Mouse (Mus musculus): ENCODE measurements around the gene Kif3a.

The Kif3a gene

GRCm38 (mm10) chr11:53615575-53615974, 48.4 kb downstream of the Kif3a start:
- in situ Hi-C loops (cut with MboI, MseI) = no loop called here

DNA sequence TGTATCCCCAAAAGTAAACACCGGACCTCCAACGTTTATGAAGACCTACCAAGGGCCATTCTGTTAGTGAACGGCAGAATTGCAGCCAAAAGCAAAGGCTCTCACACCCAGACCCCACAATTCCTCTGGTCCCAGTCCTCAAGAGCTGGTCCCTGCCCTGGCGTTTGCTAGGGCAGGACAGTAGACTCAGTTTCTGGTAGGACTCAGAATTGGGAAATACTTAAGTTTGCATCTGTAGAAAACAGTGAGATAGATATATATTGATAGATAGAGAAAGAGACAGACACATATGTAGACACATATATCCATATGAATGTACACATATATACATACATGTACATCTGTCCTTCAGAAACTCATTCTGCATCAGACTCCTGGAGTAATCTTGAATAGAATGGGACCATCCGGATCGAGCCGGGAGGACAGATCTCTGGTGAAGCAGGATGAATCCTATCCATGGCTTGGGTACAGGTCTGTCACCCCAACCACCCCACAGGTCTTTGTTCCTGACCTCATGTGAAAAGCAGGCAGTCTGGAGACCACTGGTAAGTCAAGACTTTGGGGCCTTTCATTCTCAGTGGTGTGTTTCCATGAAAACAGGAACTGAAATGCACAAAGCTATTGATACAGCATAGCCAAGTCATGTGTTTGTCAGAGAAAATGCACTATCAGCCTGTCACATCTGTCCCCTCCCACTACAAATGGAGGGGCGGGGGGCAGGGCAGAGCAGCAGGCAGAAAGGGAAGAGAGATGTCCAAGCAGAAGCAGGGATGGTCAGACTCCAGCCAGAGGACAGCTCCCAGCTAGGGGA, 49.8 kb downstream of the Kif3a start:
- in situ Hi-C loops (cut with MboI, MseI) = no loop called here

- in situ Hi-C loops (cut with MboI, MseI) = no loop called here
Observed at GRCm38 (mm10) chr11:53617562-53618109, 50.5 kb downstream of the Kif3a start.

GRCm38 (mm10) chr11:53618619-53619198, 51.5 kb downstream of the Kif3a start, which contains the start of gene Il4:
Il4 (minus strand) TSS chr11:53618669.
- in situ Hi-C loops (cut with MboI, MseI) = no loop called here

DNA sequence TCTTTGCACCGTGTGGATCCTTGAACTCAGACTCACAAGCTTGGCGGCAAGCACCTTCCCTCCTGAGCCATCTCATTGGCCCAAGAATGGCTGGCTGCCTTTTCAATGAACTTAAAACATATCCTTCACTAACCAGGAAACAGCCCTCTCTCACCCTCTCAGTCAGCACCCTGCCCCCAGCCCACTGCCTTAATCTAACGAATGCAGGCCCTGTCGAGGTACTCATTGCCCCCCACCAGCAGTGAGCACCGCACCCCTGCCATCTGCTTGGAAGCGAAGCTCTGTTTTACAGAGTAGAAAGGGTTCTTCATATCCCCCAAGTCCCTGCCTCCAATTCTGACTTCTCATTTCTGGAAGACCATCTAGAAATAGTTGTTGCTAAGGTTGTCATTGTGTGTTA, 52.2 kb downstream of the Kif3a start:
- in situ Hi-C loops (cut with MboI, MseI) = no loop called here

DNA sequence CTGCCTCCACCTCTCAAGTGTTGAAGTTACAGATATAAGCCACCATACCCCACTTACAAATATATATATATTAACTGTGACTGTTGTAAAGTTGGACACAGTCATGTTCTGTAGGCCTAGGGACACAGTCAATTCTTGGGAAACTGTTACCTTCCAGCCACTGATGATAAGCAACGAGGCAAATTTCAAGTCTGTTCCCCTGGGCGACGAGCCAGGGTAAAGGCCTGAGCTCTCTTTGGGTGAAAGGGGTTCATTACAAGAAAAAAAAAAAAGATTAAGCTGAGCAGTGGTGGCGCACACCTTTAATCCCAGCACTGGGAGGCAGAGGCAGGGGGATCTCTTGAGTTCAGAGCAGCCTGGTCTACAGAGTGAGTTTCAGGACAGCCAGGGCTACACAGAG, 52.9 kb downstream of the Kif3a start:
- in situ Hi-C loops (cut with MboI, MseI) = no loop called here

DNA sequence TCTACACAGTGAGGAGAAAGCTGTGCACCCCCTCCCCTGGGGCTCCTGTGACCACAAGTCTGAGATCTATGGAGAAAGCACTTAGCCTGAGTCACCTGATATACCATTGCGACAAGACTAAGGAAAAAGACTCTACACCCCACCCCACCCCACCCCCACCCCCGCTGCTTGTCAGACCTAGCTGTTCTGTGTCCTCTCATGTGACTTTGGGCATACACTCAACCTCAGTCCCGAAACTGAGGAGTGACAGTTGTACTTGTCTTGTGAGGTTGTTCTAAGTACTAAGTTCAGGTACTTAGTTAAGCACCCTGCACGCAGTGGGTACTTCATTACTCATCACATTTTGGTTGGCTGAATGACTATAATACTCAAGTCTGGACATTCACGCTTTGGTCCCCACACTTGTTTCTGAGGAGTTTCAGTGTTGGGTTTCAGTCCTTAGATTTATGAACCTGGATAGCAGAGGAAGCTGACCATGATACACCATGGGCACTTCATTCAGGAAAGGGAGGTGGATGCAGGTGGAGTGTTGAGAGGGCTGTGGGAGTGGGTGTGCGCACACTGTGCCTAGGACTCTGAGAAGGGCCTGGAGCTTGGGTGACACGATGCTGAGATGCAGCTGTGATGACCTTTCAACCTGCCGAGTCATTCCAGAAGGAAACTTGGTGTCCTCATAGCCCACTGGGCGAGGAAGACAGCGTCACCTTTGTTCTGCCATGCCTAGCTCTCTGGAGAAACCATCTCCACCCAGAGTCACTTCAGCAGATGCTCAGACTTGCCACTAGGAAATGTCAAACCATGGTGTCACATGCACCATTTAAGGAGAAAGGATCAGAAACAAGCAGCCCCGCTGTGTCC, 54.6 kb downstream of the Kif3a start:
- in situ Hi-C loops (cut with MboI, MseI) = no loop called here

DNA sequence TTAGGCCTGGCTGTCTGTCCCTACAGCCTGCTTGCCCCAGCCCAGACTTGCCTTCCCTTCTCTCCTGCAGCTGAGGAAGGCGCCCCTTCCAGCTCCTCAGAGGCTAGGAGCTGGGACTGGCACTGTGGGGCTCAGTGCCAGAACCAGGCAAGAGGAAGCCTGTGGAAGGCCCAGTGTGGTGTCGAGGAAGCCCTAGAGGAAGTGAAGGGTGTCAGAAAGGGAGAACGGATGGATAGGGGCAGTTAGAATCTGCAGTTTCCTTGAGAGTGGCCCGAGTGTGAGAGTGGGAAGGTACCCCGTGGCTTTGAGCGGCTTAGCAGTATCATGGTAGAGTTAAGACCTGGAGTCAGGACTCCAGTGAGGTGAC, 55.2 kb downstream of the Kif3a start:
- in situ Hi-C loops (cut with MboI, MseI) = no loop called here

GRCm38 (mm10) chr11:53623573-53623972, 56.4 kb downstream of the Kif3a start:
- in situ Hi-C loops (cut with MboI, MseI) = no loop called here

GRCm38 (mm10) chr11:53624124-53624523, 56.9 kb downstream of the Kif3a start:
- in situ Hi-C loops (cut with MboI, MseI) = no loop called here

DNA sequence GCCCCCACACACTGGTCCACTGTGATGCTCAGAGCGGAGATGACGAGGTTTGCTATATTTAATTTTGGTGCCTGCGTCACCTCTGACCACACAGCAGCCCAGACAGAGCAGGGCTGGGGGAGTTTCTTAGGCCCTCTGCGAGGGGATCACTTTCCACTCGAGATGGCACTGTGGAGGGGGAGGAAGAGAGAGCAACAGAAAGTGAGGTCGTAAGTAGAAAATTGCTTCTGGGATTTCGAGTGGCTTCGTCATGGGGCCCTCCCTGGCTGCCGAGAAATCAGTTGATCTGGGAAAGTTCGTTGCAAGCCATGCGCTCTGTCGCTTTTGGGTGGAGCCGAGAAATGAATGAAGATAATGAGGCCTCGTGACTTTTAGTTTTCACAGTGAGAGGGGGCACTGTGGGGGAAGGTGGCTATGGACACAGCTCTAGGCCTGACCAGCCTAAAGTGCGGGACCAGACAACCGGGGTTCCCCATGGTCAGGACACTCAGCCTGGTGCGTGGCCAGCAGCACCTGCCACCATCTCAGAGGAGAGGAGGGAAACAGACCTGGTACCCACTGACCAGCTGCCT, 59.7 kb downstream of the Kif3a start:
- in situ Hi-C loops (cut with MboI, MseI) = loop anchor here in 1 of 2 experiments (5.0 kb wide), 1 partner anchor 40 kb away; no protein-coding TSS in a partner anchor

GRCm38 (mm10) chr11:53627859-53628258, 60.7 kb downstream of the Kif3a start:
- in situ Hi-C loops (cut with MboI, MseI) = loop anchor here in 1 of 2 experiments (5.0 kb wide), 1 partner anchor 41 kb away; no protein-coding TSS in a partner anchor

GRCm38 (mm10) chr11:53632122-53632733, 65.0 kb downstream of the Kif3a start:
- in situ Hi-C loops (cut with MboI, MseI) = no loop called here

DNA sequence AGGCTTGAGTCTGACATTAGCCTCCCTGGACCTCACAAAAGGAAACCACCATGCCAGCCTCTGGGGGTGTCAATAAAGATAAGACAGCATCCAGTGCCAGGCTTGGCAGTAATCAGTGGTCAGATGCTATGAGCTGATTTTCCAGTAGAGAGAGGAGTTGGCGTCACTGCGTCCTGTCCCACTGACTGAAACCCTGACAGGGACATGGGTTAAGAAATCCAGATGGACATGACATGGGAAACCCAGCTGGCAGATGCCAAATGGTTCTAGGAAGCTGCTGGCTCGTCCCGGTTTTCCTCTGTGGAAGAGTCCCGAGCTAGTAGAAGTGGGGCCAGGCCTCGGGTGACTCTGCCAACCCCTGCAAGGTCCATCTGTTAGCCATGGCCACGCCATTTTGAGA, 66.5 kb downstream of the Kif3a start:
- in situ Hi-C loops (cut with MboI, MseI) = no loop called here

- in situ Hi-C loops (cut with MboI, MseI) = no loop called here
Observed at GRCm38 (mm10) chr11:53634556-53634955, 67.4 kb downstream of the Kif3a start, which contains the start of gene Il13. Il13 (minus strand) TSS chr11:53634702.

DNA sequence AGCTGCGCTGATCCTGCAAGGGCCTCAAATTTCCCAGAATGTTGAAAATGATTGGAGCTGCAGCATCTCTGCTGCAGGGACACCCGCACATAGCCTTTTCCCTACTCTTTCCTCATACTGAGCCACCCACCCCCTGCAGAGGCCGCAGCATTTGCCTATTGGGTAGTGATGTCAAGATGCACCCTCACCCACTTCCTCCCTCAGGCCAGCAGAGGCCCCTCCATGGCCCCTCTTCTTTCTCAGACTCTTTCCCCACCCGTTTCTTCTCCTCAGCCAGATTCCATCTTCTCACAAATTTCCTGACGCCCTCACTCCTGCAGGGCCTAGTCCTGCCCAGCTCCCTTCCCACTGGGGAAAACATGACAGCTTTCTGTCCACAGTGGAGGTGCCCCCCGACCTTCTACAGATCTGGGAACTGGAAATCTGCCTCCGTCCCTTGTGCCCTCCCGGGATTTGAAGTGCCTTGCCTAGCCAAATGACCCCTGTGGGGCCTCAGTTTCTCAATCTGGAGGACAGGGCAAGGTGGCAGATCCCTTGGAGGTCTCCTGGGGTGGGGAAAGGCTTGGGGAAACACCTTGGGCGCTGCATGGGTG, 68.5 kb downstream of the Kif3a start:
- in situ Hi-C loops (cut with MboI, MseI) = no loop called here

DNA sequence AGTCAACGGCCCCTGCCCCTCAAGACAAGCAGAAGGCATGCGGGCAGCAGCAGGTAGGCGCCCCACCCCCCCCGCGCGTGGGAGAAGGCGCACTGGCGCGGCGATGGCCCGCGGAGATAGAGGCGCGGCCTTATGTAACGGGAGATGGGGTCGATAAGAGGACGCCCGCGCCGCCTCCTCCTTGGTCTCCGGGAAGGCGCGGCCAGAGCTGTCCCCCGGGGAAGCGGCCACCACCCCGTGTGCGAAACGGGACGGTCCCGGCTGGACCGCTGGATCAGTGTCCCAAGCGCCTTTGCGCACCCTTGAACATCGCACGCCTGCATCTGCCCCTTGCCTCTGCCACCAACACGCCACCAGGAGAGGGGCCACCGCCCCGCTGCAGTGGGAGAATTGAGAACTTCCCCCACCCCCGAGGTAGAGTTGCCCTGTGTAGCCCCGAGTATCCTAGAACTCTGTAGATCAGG, 69.0 kb downstream of the Kif3a start:
- in situ Hi-C loops (cut with MboI, MseI) = no loop called here

GRCm38 (mm10) chr11:53637046-53637802, 70.0 kb downstream of the Kif3a start:
- in situ Hi-C loops (cut with MboI, MseI) = no loop called here

- in situ Hi-C loops (cut with MboI, MseI) = no loop called here
Observed at GRCm38 (mm10) chr11:53637803-53638260, 70.7 kb downstream of the Kif3a start.

All from T-helper 17 cell (primary cell).